Mouse (Mus musculus) spleen, postnatal 14 days (tissue): ENCODE measurements around the gene Ntm.

Experiments used
- DNase-seq, 2 experiments: peaks; one replicate each; pipeline ENCODE4 v3.0.0; 2021 to 2022; ENCODE audit warnings: low spot score in 2 of 2

Ntm gene

GRCm38 (mm10) chr9:29585746-29586380, 377.1 kb downstream of the Ntm start:
- DNase-seq: no peak

GRCm38 (mm10) chr9:29578226-29578625, 384.7 kb downstream of the Ntm start:
- no peak for DNase-seq

- DNase-seq: no peak
Observed at GRCm38 (mm10) chr9:29576051-29576533, 386.8 kb downstream of the Ntm start.

- DNase-seq: no peak
Observed at GRCm38 (mm10) chr9:29574548-29574947, 388.4 kb downstream of the Ntm start.

GRCm38 (mm10) chr9:29568571-29568970, 394.4 kb downstream of the Ntm start:
- no peak for DNase-seq

- no peak for DNase-seq
Observed at GRCm38 (mm10) chr9:29562419-29563071, 400.4 kb downstream of the Ntm start.

GRCm38 (mm10) chr9:29558915-29559314, 404.0 kb downstream of the Ntm start:
- no peak for DNase-seq

GRCm38 (mm10) chr9:29550582-29550981, 412.4 kb downstream of the Ntm start:
- DNase-seq: no peak

- DNase-seq: no peak
Observed at GRCm38 (mm10) chr9:29550107-29550506, 412.8 kb downstream of the Ntm start.

- DNase-seq: no peak
Observed at GRCm38 (mm10) chr9:29536415-29536814, 426.5 kb downstream of the Ntm start.

- DNase-seq: no peak
Observed at GRCm38 (mm10) chr9:29534773-29535172, 428.2 kb downstream of the Ntm start.

GRCm38 (mm10) chr9:29534304-29534703, 428.6 kb downstream of the Ntm start:
- no peak for DNase-seq

- DNase-seq: no peak
Observed at GRCm38 (mm10) chr9:29533556-29533955, 429.4 kb downstream of the Ntm start.

GRCm38 (mm10) chr9:29531147-29531917, 431.6 kb downstream of the Ntm start:
- DNase-seq: no peak

- no peak for DNase-seq
Observed at GRCm38 (mm10) chr9:29524109-29524508, 438.8 kb downstream of the Ntm start.

GRCm38 (mm10) chr9:29523221-29523620, 439.7 kb downstream of the Ntm start:
- no peak for DNase-seq

- DNase-seq: no peak
Observed at GRCm38 (mm10) chr9:29519181-29519580, 443.8 kb downstream of the Ntm start.

- no peak for DNase-seq
Observed at GRCm38 (mm10) chr9:29516688-29517087, 446.3 kb downstream of the Ntm start.

GRCm38 (mm10) chr9:29514588-29515356, 448.2 kb downstream of the Ntm start:
- DNase-seq: no peak

- DNase-seq: no peak
Observed at GRCm38 (mm10) chr9:29496002-29496401, 466.9 kb downstream of the Ntm start.

- no peak for DNase-seq
Observed at GRCm38 (mm10) chr9:29482272-29482671, 480.7 kb downstream of the Ntm start.

GRCm38 (mm10) chr9:29479051-29479450, 483.9 kb downstream of the Ntm start:
- DNase-seq: no peak
